Mouse (Mus musculus) liver, postnatal 0 days (tissue): Measurements from ENCODE around the gene Lypd6b.

Experiments used
- CTCF ChIP-seq: sonication (generic); IDR thresholded peaks from 2 replicates; pipeline ENCODE4 v1.5.1; 2016; ENCODE audit warnings: antibody characterized with exemption, low read depth
- EP300 ChIP-seq: IDR thresholded peaks from 2 replicates; pipeline ENCODE4 v1.6.1; 2016; ENCODE audit warnings: antibody characterized with exemption, low read depth, mild to moderate bottlenecking

GRCm38 (mm10) chr2:49797444-49798143, 10.1 kb downstream of the Lypd6b start:
- TF ChIP-seq EP300 (no peak), CTCF (no peak)
